Mouse (Mus musculus): ENCODE results near the gene Clip4.

Gene Clip4

DNA sequence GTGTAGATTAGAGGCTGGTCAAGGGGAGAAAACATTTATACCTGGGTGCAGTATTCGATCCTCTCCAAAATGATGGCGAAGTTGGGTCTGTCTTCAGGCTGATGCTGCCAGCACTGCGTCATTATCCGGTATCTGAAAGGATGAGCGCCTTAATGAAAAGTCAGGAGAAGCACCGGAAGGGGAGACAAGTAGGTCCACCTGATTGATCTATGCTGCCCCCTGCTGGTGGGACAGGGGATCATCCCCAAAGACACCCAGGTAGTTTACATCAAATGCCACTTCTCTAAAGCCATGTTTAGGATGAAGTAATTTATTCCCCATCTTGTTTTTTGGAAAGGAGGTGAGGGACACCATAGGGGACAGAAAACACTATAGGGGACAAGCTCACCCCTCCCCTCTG, 105.8 kb downstream of the Clip4 start:
- DNase-seq, result peak; percentile 65 to 70

DNA sequence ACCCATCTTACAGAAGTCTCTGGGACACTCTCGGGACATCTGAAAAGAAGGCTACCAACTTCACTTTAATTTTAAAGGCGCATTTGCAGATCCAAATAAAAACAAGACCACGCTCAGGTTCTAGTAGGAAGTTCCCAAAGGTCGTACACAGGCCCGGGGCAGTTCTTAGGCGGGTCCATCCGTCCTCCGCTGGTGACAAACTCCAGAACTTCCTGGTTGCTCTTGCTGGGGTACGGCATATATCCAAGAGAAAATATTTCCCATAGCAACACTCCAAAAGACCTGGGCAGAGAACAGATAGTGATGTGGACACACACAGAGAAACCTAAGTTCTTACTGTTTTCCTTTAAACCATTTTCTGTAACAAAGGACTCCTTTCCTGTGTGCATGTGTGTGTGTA, 106.5 kb downstream of the Clip4 start:
- DNase-seq, result no peak

DNA sequence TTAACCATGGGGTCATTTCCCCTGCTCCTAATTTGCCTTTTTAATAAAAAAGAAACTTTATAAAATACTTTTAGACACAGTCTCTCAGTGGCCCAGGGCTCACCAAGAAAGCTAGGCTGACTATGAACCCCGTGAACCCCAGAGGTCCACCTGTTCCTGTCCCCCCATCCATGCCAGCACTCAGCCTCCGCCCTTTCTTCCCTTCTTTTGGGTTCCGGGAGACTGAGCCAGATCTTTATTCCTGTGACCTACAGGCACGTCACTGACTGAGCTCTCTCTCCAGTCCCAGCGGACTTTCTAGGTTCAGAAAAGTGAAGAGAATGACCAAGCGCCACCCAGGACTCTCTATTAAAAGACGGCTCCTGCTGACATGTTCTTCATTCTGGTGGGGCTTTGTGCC, 107.2 kb downstream of the Clip4 start:
- no peak for DNase-seq

DNA sequence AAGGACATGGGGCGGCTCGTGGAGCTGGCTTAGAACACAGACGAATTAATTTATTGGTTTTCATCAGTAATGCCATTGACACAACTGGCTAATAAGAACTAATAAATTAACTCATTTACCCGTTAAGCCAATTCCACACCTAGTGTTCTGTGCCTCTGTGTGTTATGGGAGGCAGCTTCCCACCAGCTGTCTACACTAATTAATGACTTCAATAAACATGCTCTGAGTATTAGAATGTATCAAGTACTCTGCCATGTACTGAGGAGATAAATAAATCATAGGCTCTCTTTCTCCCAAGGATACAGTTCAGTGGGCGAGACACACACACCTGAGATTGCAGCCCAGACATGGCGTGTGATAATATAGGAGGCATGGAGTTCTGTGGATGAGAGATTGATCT, 113.1 kb downstream of the Clip4 start:
- no peak for DNase-seq

DNA sequence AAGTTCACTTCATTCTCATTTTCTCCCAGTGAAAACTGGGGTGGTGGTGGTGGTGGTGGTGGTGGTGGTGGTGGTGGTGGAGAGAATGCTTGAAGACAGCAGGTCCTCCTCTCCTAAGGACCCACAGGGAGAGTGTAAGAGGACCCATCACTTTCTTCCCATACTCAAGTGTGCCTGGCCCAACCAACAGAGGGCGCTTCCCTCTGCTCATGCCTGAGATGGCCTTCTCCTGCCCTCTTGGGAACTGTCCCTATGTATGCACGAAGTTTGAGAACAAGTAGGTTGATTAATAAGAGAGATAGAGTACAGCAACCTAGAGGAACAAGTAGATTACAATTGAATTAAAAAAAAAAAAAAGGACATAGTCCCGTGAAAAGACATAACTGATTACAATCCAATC, 140.8 kb downstream of the Clip4 start:
- DNase-seq, result peak; percentile 47 to 50

DNA sequence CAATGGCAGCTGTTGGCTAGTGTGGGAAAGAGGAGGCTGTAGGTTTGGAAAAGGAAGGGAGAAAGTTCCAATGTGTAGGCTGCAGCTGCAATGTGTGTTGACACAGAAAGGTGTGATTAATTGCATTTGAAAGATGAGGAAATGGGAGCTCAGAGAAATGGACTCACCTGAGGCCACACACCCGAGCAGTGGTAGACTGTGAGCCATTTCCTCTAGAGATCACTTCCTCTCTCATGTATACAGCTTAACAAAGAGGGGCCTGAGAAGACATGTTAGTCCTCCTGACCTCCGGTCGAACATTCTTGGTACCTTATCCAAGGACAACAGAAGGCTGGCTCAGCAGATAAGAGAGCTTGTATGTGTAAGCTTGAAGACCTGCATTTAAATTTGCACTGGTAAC, 144.9 kb downstream of the Clip4 start:
- DNase-seq, result no peak
